28 mouse cellular contexts compared by ENCODE assay signal in the genomic region with DNA sequence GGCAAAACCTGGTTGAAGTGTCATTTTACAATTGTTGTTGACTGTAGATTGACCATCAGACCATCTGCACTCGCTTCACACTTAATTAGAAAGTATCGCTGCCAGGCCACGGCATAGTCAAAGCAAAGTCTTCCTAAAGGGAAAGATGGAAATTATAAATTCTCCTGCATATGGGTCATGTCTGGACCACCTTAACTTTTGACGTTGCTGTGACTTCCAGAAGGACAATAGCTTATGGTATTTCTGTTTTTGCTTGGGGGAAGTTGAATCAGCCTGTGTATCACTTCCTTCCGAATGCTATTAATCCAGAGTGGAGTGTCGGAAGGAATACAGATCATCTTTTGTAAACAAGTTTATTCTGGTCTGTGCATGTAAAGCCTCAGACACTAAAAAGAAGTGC.
A peak's percentile ranks its signal among the peaks of the same experiment; 100 is the strongest.
DNase-seq lines count a peak whose midpoint lies in the region; ATAC-seq and TF ChIP-seq lines count a peak whose summit lies in the region.
"Had no signal": no experiment of that assay in that cellular context is flagged by ENCODE, and none has a peak within 500 bp of the region (broad histone marks: within the 10 kb centered on the region; RNA-seq: fewer than 3 reads in every experiment).

No protein-coding gene starts in this region.

- no peak overlapping the region; the same call in 1 of the 2 replicates for H3K27ac ChIP-seq in kidney, adult 2 months (ENCODE audit: insufficient read depth, low read depth, low read length)
- no peak overlapping the region for H3K27ac ChIP-seq in liver, postnatal 0 days (ENCODE audit: low read depth)
- H3K27ac ChIP-seq in liver, embryonic 12.5 days = no peak overlapping the region
- H3K27ac ChIP-seq: embryonic facial prominence, embryonic 13.5 days; forebrain, embryonic 10.5 days; forebrain, embryonic 15.5 days; hindbrain, embryonic 14.5 days; limb, embryonic 10.5 days; limb, embryonic 15.5 days; midbrain, embryonic 12.5 days; neural tube, embryonic 12.5 days had no signal

- peak; percentile 27; the same call in 1 of the 2 replicates for ATAC-seq in liver, postnatal 0 days
- ATAC-seq in liver, embryonic 12.5 days = no peak
- ATAC-seq: activated CD4-positive, CD25-positive, alpha-beta regulatory T cell, adult 4 months; forebrain, embryonic 15.5 days had no signal

- no peak for TF ChIP-seq CTCF in kidney, adult 2 months (conservative IDR thresholded peaks at IDR 0.05; ENCODE audit: insufficient read depth, insufficient read length, low read depth, low read length)
- TF ChIP-seq CTCF in liver, postnatal 0 days (IDR thresholded peaks at IDR 0.05; ENCODE audit: low read depth) = no peak

- no peaks in the 10 kb centered on the region for H3K9me3 ChIP-seq in liver, postnatal 0 days (ENCODE audit: low read length)
- no peaks in the 10 kb centered on the region for H3K9me3 ChIP-seq in liver, embryonic 12.5 days (replicated peaks)
- H3K9me3 ChIP-seq: embryonic facial prominence, embryonic 13.5 days; forebrain, embryonic 10.5 days; forebrain, embryonic 15.5 days; heart, embryonic 13.5 days; limb, embryonic 10.5 days; limb, embryonic 15.5 days; megakaryocyte, embryonic 14.5 days; midbrain, embryonic 12.5 days; neural tube, embryonic 12.5 days had no signal

- no peaks in the 10 kb centered on the region for H3K36me3 ChIP-seq in kidney, adult 2 months (ENCODE audit: control insufficient read depth, insufficient read depth, low read length)
- no peaks in the 10 kb centered on the region for H3K36me3 ChIP-seq in liver, postnatal 0 days (replicated peaks; ENCODE audit: insufficient read depth, low read length)
- H3K36me3 ChIP-seq in liver, embryonic 12.5 days = no peaks in the 10 kb centered on the region
- H3K36me3 ChIP-seq: embryonic facial prominence, embryonic 13.5 days; forebrain, embryonic 10.5 days; forebrain, embryonic 15.5 days; heart, embryonic 13.5 days; limb, embryonic 10.5 days; limb, embryonic 15.5 days; midbrain, embryonic 12.5 days; neural tube, embryonic 12.5 days had no signal

- WGBS in kidney, adult 2 months = 75% methylated on average over 6 of the region's 6 CpGs
- 73% methylated on average over 6 of the region's 6 CpGs for WGBS in liver, postnatal 0 days (ENCODE audit: insufficient replicate concordance)
- WGBS in liver, embryonic 12.5 days (ENCODE audit: insufficient replicate concordance) = 66% methylated on average over 6 of the region's 6 CpGs

- DNase-seq in heart, adult 11 months = peak; percentile 51
- DNase-seq in heart, postnatal 14 days = no peak
- DNase-seq in kidney, adult 2 months = peak; percentile 57
- DNase-seq in kidney, postnatal 4 days = no peak
- no peak for DNase-seq in liver, postnatal 0 days
- peak; percentile 30 for DNase-seq in lung, postnatal 10 days
- no peak for DNase-seq in lung, postnatal 25 days (ENCODE audit: low spot score)
- DNase-seq: adrenal gland, adult 2 months; adrenal gland, postnatal 36 days; cerebellum, adult 18-20 months; cerebellum, postnatal 10 days; gastrocnemius, postnatal 25 days; right cerebral cortex, adult 18-20 months; spleen, adult 18-20 months had no signal

- no peak overlapping the region for H3K4me3 ChIP-seq in kidney, adult 2 months (ENCODE audit: insufficient read depth, low read depth, low read length)
- H3K4me3 ChIP-seq in liver, postnatal 0 days (ENCODE audit: low read depth, low read length) = no peak overlapping the region
- no peak overlapping the region for H3K4me3 ChIP-seq in liver, embryonic 12.5 days
- H3K4me3 ChIP-seq: embryonic facial prominence, embryonic 13.5 days; forebrain, embryonic 10.5 days; forebrain, embryonic 15.5 days; heart, embryonic 13.5 days; limb, embryonic 10.5 days; limb, embryonic 15.5 days; megakaryocyte, embryonic 14.5 days; midbrain, embryonic 12.5 days; myocyte; neural tube, embryonic 12.5 days had no signal

- peak; percentile 52; the same call in 1 of the 2 replicates for TF ChIP-seq EP300 in liver, postnatal 0 days (IDR thresholded peaks at IDR 0.05; ENCODE audit: low read depth)

- H3K4me1 ChIP-seq in kidney, adult 2 months (ENCODE audit: control insufficient read depth, insufficient read depth, low read length) = peaks cover 3% of the 10 kb centered on the region; the same call in 1 of the 2 replicates
- no peaks in the 10 kb centered on the region for H3K4me1 ChIP-seq in liver, postnatal 0 days (ENCODE audit: insufficient read depth)
- H3K4me1 ChIP-seq in liver, embryonic 12.5 days = 0 out of 2 replicates have a peak, but pooled peaks cover 3% of the 10 kb centered on the region
- H3K4me1 ChIP-seq: embryonic facial prominence, embryonic 13.5 days; forebrain, embryonic 10.5 days; forebrain, embryonic 15.5 days; limb, embryonic 10.5 days; limb, embryonic 15.5 days; midbrain, embryonic 12.5 days; neural tube, embryonic 12.5 days had no signal

- no peak for TF ChIP-seq POLR2A in kidney, adult 2 months (IDR thresholded peaks at IDR 0.05; ENCODE audit: low read depth, low read length)

- no peak overlapping the region for H3K4me2 ChIP-seq in liver, postnatal 0 days (ENCODE audit: low read depth, low read length)
- H3K4me2 ChIP-seq in liver, embryonic 12.5 days = no peak overlapping the region
- H3K4me2 ChIP-seq: embryonic facial prominence, embryonic 13.5 days; forebrain, embryonic 15.5 days; heart, embryonic 13.5 days; hindbrain, embryonic 14.5 days; limb, embryonic 15.5 days; midbrain, embryonic 12.5 days; neural tube, embryonic 12.5 days had no signal

- no peak overlapping the region for H3K9ac ChIP-seq in liver, postnatal 0 days (replicated peaks)
- no peak overlapping the region for H3K9ac ChIP-seq in liver, embryonic 12.5 days
- H3K9ac ChIP-seq: embryonic facial prominence, embryonic 13.5 days; forebrain, embryonic 15.5 days; heart, embryonic 13.5 days; hindbrain, embryonic 14.5 days; limb, embryonic 15.5 days; midbrain, embryonic 12.5 days; neural tube, embryonic 12.5 days had no signal

- intact Hi-C loops in heart, postnatal 14 days (cut with DNase I) = loop anchor here (5.0 kb wide), 1 partner anchor 37 kb away; no protein-coding TSS in a partner anchor

- no peaks in the 10 kb centered on the region for H3K27me3 ChIP-seq in kidney, adult 2 months (replicated peaks; ENCODE audit: control insufficient read depth, insufficient read depth, low read length)
- H3K27me3 ChIP-seq in liver, postnatal 0 days (ENCODE audit: insufficient read depth, low read length) = no peaks in the 10 kb centered on the region
- H3K27me3 ChIP-seq in liver, embryonic 12.5 days (replicated peaks) = no peaks in the 10 kb centered on the region
- H3K27me3 ChIP-seq: CH12.LX; embryonic facial prominence, embryonic 13.5 days; forebrain, embryonic 15.5 days; heart, embryonic 13.5 days; limb, embryonic 15.5 days; megakaryocyte, embryonic 14.5 days; midbrain, embryonic 12.5 days; neural tube, embryonic 12.5 days had no signal

Comparison
In these comparisons a context has a peak if more than half of its experiments do, and no peak if none do; other contexts are left out.
1. DNase-seq: peak in heart, adult 11 months (single experiment), kidney, adult 2 months (single experiment) and lung, postnatal 10 days (single experiment); none in heart, postnatal 14 days (0 of 2), kidney, postnatal 4 days (0 of 2), liver, postnatal 0 days (single experiment) and lung, postnatal 25 days (single experiment).